Mouse (Mus musculus): ENCODE measurements around the gene Skil. TPM values are rescaled to one million over a fixed set of nuclear protein-coding genes. Genes with fewer than 3 reads are reported as not detected.

Skil gene
- polyA plus RNA-seq, 1 experiment from 2014 or later = 28.9 TPM

GRCm38 (mm10) chr3:31093196-31093595, 1.7 kb upstream of the Skil start:
- Histone ChIP-seq H3K4me3 (peak overlapping the region; percentile 89), H3K36me3 (peaks cover 12% of the 10 kb centered on the region), H3K27ac (peak overlapping the region; percentile 99), H3K9me3 (replicated peaks) (no peaks in the 10 kb centered on the region), H3K4me1 (peaks cover 33% of the 10 kb centered on the region), H3K27me3 (ENCODE audit: low read depth, poor library complexity, severe bottlenecking) (no peaks in the 10 kb centered on the region)
- 3% methylated on average over 13 of the region's 13 CpGs for WGBS
- DNase-seq (ENCODE audit: low spot score) = peak; percentile 45

- H3K9me3 ChIP-seq (replicated peaks) = no peaks in the 10 kb centered on the region
- H3K27me3 ChIP-seq (ENCODE audit: low read depth, poor library complexity, severe bottlenecking) = no peaks in the 10 kb centered on the region
- peak; percentile 79 for DNase-seq (ENCODE audit: low spot score)
- H3K4me3 ChIP-seq = peak overlapping the region; percentile 89
- WGBS = under 1% methylated on average over 52 of the region's 58 CpGs
- peaks cover 37% of the 10 kb centered on the region for H3K4me1 ChIP-seq
- peaks cover 17% of the 10 kb centered on the region for H3K36me3 ChIP-seq
- peak overlapping the region; percentile 99 for H3K27ac ChIP-seq
Observed at GRCm38 (mm10) chr3:31093627-31094351, 1.1 kb upstream of the Skil start.

DNA sequence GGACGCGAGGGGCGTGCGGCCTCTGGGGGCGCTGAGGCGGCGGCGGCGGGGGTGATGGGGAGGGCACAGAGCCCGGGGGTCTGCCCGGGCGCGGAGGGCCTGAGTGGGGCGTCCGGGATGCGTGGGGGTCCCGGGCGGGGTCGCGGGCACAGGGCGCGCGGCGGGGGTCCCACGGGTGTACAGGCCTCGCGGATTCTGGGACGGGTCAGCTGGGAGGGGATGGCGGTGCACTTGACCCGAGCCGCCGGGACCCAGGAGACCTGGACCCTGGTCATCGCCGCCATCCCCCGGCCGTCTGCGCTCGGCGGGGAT, 277 bp downstream of the Skil start:
- WGBS = under 1% methylated on average over 16 of the region's 39 CpGs
- peak overlapping the region; percentile 89 for H3K4me3 ChIP-seq
- H3K27ac ChIP-seq = peak overlapping the region; percentile 99
- peaks cover 42% of the 10 kb centered on the region for H3K4me1 ChIP-seq
- peaks cover 20% of the 10 kb centered on the region for H3K36me3 ChIP-seq
- no peaks in the 10 kb centered on the region for H3K9me3 ChIP-seq (replicated peaks)
- DNase-seq (ENCODE audit: low spot score) = no peak
- no peaks in the 10 kb centered on the region for H3K27me3 ChIP-seq (ENCODE audit: low read depth, poor library complexity, severe bottlenecking)

DNA sequence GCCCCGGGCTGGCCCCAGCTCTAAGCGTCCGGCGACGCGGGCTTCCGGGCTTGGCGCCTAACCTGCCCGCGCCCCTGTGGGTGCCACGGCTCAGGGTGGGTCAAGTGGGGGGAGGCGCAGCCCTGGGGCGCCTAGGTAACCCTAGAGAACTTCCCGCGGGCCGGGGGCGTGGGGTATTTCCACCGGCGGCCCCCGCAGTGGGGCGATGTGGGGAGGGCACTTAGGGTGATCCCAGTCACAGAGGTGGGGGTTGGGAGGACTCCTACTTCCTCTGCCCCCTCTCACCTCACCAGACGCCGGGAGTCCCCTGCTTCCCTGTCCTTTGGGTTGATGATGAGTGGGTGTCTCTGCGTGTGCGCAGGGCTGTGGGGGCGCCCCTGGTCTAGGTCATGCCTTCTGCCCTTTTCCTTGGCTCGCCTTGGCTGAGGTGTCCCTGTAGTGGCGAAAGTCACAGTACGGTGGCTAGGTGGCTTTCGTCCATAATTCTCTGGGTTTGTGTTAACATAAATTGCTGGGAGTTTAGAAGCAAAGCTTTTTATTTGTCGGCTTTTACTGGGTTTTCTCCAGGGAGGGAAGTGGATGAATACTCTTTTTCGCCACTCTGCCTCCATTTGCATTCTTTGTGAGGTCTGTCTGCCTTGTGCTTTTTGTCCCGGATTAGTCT, 765 bp downstream of the Skil start:
- DNase-seq (ENCODE audit: low spot score) = peak; percentile 73
- peaks cover 43% of the 10 kb centered on the region for H3K4me1 ChIP-seq
- H3K4me3 ChIP-seq = peak overlapping the region; percentile 89
- 1% methylated on average over 33 of the region's 33 CpGs for WGBS
- H3K36me3 ChIP-seq = peaks cover 20% of the 10 kb centered on the region
- peak overlapping the region; percentile 99 for H3K27ac ChIP-seq
- no peaks in the 10 kb centered on the region for H3K9me3 ChIP-seq (replicated peaks)
- no peaks in the 10 kb centered on the region for H3K27me3 ChIP-seq (ENCODE audit: low read depth, poor library complexity, severe bottlenecking)

GRCm38 (mm10) chr3:31096155-31097101, 1.6 kb downstream of the Skil start:
- H3K4me1 ChIP-seq = peaks cover 43% of the 10 kb centered on the region
- 41% methylated on average over 10 of the region's 10 CpGs for WGBS

DNA sequence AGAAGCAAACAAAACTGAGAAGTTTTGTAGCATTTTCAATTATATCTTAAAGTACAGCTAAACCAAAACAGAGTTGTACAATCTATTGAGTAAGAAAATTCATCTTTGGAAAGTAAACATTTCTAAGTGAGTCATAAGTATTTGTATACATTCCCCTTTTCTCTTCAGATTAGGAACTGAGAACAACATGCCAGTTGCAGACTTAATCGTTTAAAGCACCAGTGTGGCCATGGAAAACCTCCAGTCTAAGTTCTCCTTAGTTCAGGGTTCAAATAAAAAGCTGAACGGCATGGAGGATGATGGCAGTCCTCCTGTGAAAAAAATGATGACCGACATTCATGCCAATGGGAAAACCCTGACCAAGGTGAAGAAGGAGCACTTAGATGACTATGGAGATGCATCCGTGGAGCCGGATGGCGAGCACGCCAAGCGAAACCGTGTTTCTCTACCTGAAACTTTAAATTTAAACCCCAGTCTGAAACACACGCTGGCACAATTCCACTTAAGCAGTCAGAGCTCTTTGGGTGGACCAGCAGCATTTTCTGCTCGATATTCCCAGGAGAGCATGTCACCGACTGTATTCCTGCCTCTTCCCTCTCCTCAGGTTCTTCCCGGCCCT, 2.4 kb downstream of the Skil start:
- Histone ChIP-seq H3K9me3 (replicated peaks) (no peaks in the 10 kb centered on the region), H3K36me3 (peaks cover 29% of the 10 kb centered on the region), H3K4me3 (0 out of 2 replicates have a peak overlapping the region, but pooled peaks have one; percentile 4), H3K27ac (no peak overlapping the region; the same call in 1 of the 2 replicates), H3K4me1 (peaks cover 43% of the 10 kb centered on the region), H3K27me3 (ENCODE audit: low read depth, poor library complexity, severe bottlenecking) (no peaks in the 10 kb centered on the region)
- WGBS = 87% methylated on average over 13 of the region's 13 CpGs
- DNase-seq (ENCODE audit: low spot score) = no peak

More at GRCm38 (mm10) chr3:31096155-31097101, 1.6 kb downstream of the Skil start:
- Histone ChIP-seq H3K27me3 (ENCODE audit: low read depth, poor library complexity, severe bottlenecking) (no peaks in the 10 kb centered on the region), H3K27ac (peak overlapping the region; percentile 99), H3K4me3 (peak overlapping the region; percentile 89), H3K9me3 (replicated peaks) (no peaks in the 10 kb centered on the region), H3K36me3 (peaks cover 26% of the 10 kb centered on the region)
- no peak for DNase-seq (ENCODE audit: low spot score)

DNA sequence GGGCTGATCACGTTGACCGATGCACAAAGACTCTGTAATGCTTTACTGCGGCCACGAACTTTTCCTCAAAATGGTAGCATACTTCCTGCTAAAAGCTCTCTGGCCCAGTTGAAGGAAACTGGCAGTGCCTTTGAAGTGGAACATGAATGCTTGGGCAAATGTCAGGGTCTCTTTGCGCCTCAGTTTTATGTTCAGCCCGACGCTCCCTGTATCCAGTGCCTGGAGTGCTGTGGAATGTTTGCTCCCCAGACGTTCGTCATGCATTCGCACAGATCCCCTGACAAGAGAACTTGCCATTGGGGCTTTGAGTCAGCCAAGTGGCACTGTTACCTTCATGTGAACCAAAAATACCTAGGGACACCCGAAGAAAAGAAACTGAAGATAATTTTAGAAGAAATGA, 3.1 kb downstream of the Skil start:
- peaks cover 41% of the 10 kb centered on the region for H3K4me1 ChIP-seq
- H3K9me3 ChIP-seq (replicated peaks) = no peaks in the 10 kb centered on the region
- H3K27me3 ChIP-seq (ENCODE audit: low read depth, poor library complexity, severe bottlenecking) = no peaks in the 10 kb centered on the region
- peaks cover 31% of the 10 kb centered on the region for H3K36me3 ChIP-seq
- H3K4me3 ChIP-seq = peak overlapping the region; percentile 20
- no peak for DNase-seq (ENCODE audit: low spot score)
- 62% methylated on average over 11 of the region's 11 CpGs for WGBS
- H3K27ac ChIP-seq = no peak overlapping the region

- H3K27ac ChIP-seq = no peak overlapping the region
- peak overlapping the region; percentile 8; the same call in 1 of the 2 replicates for H3K4me3 ChIP-seq
- WGBS = 92% methylated on average over 1 of the region's 1 CpGs
- H3K9me3 ChIP-seq (replicated peaks) = no peaks in the 10 kb centered on the region
- DNase-seq (ENCODE audit: low spot score) = no peak
- H3K27me3 ChIP-seq (ENCODE audit: low read depth, poor library complexity, severe bottlenecking) = no peaks in the 10 kb centered on the region
- peaks cover 31% of the 10 kb centered on the region for H3K36me3 ChIP-seq
- peaks cover 38% of the 10 kb centered on the region for H3K4me1 ChIP-seq
Observed at GRCm38 (mm10) chr3:31098556-31098955, 3.7 kb downstream of the Skil start.

GRCm38 (mm10) chr3:31100026-31100425, 5.2 kb downstream of the Skil start:
- H3K27ac ChIP-seq = no peak overlapping the region
- H3K4me3 ChIP-seq = peak overlapping the region; percentile 13; the same call in 1 of the 2 replicates
- peaks cover 40% of the 10 kb centered on the region for H3K4me1 ChIP-seq
- no peaks in the 10 kb centered on the region for H3K9me3 ChIP-seq (replicated peaks)
- WGBS = 90% methylated on average over 5 of the region's 5 CpGs
- H3K36me3 ChIP-seq = peaks cover 41% of the 10 kb centered on the region
- H3K27me3 ChIP-seq (ENCODE audit: low read depth, poor library complexity, severe bottlenecking) = no peaks in the 10 kb centered on the region
- DNase-seq (ENCODE audit: low spot score) = no peak

DNA sequence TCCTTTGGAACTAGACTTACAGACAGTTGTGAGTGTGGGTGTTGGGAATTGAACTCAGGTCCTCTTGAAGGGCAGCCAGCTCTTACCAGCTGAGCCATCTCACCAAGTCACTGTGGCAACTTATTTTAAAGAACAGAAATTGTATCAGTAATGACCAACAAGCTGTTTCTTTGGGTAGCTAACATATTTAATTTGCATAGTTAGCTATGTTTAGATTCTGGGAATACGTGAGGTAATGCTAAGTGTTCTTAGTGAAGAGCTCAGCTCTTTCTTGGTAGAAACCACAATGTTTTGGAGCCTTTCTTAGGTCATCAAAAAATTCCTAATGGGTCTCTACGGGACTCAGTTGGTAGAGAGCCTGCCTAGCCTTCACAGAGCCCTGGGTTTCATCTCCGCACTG, 5.9 kb downstream of the Skil start:
- Histone ChIP-seq H3K9me3 (replicated peaks) (no peaks in the 10 kb centered on the region), H3K4me3 (no peak overlapping the region), H3K27me3 (ENCODE audit: low read depth, poor library complexity, severe bottlenecking) (no peaks in the 10 kb centered on the region), H3K36me3 (peaks cover 48% of the 10 kb centered on the region), H3K27ac (no peak overlapping the region), H3K4me1 (peaks cover 40% of the 10 kb centered on the region)
- DNase-seq (ENCODE audit: low spot score) = no peak
- 95% methylated on average over 3 of the region's 3 CpGs for WGBS

DNA sequence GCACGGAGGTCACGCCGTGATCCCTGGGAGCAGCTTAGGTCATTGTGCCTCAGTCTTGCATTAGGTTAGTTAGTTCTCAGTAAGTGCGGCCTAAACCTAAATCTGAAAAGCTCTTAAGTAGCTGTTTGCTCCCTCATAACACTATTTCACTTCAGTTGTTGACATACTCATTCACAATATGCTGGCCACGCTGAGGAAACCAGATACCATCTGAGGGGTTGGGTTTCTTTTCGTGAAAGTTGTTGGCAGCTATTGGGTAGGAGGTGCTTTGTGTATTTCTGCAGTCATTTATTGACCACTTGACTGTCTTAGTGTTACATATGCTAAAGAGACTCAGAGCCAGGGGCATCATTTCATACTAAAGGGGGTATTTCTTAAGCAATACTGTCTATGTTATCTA, 10.1 kb downstream of the Skil start:
- no peak for DNase-seq (ENCODE audit: low spot score)
- peaks cover 6% of the 10 kb centered on the region for H3K4me1 ChIP-seq
- H3K36me3 ChIP-seq = peaks cover 38% of the 10 kb centered on the region
- no peaks in the 10 kb centered on the region for H3K9me3 ChIP-seq (replicated peaks)
- H3K4me3 ChIP-seq = no peak overlapping the region
- no peak overlapping the region for H3K27ac ChIP-seq
- no peaks in the 10 kb centered on the region for H3K27me3 ChIP-seq (ENCODE audit: low read depth, poor library complexity, severe bottlenecking)
- 75% methylated on average over 6 of the region's 6 CpGs for WGBS

DNA sequence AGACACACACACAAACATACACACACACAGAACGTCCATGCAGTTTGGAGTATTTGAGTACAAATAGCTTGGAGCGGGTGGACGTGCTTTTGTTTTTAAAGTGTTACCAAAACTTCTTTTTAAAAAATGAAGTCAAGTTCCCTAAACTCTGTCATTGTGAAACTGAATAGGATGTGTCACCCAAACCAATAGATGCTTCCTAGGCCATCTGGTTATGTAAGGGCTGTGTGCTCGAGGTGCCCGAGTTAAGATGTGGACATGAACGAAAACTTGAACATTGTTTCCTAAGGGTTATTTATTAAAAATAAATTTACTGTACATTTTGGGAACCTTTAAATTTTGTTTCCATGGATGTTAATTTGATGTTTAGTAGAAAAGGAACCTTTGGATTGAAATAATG, 11.7 kb downstream of the Skil start:
- Histone ChIP-seq H3K27me3 (ENCODE audit: low read depth, poor library complexity, severe bottlenecking) (no peaks in the 10 kb centered on the region), H3K27ac (no peak overlapping the region), H3K9me3 (replicated peaks) (no peaks in the 10 kb centered on the region), H3K4me1 (0 out of 2 replicates have a peak, but pooled peaks cover 2% of the 10 kb centered on the region), H3K36me3 (peaks cover 35% of the 10 kb centered on the region), H3K4me3 (no peak overlapping the region)
- no peak for DNase-seq (ENCODE audit: low spot score)
- 93% methylated on average over 6 of the region's 6 CpGs for WGBS
